Mouse (Mus musculus): Measurements from ENCODE around the gene Sun2.

Gene Sun2

DNA sequence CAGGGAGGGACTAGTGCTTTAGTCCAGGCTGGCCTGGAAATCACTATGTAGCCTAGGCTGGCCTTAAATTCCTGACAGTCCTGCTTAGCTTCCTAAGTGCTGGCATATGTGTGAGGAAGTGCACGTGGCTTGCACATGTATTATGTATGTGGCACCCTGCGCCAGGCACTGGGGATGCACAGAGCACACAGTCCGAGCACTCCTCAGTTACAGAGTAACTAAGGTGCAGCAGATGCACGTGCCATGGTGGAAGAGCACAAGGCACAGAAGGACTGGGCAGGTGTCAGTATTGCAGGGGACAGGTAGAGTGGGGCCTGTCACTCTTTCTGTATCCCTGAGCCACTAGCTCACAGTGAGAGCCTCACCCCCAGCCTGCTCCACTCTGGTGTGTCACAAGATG is 12.8 kb upstream of the Sun2 start:
- DNase-seq, result no peak

DNA sequence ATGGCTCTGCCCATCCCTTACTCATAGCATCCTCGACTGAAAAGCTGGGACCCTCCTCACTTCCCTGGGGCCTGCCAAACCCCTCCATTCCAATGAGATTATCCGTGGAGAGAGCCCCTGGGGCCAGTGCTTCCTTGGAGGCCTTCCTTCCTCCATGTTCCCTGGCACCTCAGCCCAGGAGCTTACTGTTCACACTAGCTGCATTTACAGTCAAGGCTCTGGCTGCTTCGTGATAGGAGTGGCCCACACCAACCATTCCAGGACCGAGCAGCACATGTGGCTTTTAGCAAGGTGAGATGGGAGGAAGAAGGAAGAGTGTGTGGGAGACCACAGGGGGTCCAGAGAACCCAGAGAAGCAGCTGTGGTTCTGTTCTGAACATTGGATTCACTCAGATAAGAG is 11.5 kb upstream of the Sun2 start:
- DNase-seq, result no peak

DNA sequence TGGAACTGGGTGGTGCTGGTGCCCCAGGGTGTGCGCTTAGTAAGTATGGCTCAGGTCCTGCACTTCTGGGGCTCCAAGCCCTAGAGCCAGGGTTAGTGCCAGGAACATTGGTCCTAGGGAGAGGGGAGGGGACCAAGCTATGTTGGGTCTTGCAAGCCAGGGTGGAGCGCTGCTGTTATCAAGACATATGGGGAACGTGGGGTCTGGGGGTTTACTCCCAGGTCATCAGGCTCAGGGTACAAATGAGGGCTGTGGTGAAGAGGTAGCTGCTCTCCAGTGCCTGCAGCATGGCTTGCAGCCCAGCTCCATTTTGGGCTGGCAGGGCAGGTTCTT is 11.1 kb upstream of the Sun2 start:
- DNase-seq, result peak; percentile 23

DNA sequence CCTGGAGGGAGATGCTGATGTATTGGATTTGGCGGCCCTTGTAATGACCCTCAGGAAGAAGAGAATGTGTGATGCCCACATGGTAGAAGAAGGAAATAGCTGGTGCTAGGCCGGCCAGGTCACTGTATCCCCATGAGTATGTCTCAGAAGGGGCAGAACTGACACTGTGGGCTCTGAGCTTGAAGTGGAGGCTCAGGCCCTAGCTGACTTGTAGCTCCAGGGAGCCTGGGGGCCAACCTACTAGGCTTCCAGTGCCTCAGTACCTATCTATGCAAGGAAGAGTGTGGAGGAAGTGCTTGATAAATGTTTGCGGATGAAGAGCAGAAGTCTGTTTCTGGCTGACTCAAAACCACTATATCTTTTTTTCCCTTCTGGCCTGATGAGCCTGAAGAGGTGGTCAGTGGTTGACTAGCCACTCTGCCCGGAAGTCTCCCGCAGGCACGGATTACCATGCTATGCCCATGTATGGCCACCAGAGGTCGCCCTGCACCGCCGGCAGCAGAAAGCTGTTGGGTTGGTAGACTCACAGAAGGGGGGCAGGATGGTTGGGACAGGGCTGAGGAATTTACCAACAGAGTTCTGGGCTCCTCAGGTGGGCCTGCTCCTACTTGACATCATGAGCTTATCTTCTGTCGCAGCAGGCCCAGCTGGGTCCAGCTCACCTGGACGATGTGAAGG is 10.5 kb upstream of the Sun2 start:
- peak; percentile 79 for DNase-seq

DNA sequence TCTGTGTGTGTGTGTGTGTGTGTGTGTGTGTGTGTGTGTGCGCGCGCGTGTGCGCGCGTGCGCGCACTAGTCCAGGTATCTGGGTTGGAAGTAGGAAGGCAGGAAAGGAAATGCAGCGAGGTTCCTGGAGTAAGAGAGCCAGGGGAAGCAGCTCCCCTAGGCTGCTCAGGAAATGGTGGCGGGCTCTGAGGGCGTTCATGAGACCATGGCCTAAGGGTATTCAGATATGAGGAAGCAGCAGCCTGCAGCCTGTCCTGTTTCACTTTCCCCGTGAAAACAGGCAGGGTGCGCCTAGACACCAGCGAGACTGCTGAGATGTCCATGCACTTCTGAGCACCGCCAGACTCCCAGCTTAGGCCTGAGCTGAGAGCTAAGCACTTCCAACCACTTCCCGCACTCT is 9.4 kb upstream of the Sun2 start:
- no peak for DNase-seq

DNA sequence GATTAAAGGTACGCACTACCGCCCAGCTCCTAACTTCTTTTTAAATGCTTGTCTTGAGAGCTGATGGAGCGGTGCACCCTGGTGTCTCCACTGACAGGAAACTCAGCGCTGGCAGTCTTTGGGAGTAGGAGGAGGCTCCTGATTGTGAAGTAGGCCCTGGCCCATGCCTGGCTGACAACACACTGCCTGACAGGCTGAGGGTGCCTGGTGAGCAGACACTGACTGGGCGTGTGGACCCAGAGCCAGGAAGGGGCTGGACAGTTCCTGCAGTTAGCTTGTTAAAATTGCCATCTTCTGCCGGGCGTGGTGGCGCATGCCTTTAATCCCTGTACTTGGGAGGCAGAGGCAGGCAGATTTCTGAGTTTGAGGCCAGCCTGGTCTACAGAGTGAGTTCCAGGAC is 7.9 kb upstream of the Sun2 start:
- no peak for DNase-seq

DNA sequence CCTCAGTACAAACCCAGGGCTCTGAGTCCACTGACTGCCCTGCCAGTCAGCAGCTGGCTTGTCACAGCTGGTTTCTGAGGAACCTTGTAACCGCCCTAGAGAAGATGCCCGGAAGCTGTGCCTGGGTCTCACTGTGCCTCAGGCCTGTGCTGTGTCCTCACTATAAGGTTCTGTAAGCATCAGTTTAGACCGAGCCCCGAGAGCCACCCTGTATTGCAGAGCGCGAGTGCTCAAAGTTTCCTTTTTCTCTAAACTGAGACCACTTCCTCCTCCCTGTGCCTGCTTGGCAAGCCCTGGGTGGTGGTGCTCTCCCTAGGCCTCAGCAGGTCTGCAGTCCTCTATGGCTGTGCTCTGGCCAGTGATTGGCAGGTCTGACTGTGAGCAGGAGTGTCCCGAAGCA is 6.8 kb upstream of the Sun2 start:
- no peak for DNase-seq

DNA sequence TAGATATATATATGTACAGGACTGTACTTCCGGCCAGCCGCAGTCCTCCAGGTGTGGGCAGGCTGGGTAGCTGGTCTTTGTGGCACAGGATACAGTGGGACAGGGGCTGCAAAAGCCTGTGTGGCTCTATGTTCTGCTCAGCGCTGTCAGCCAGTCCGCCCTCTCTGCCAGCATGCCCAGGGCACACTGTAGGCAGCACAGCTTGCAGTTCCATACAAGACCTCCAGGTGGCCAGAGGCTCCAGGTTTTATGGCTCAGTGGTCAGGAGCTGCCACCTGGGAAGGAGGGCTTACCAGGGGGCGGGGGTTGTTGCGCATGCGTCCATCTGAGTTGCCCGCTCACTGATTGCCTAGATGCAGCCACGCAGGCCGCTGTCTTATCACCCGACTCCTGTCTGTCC is 5.7 kb upstream of the Sun2 start:
- DNase-seq, result peak; percentile 71

DNA sequence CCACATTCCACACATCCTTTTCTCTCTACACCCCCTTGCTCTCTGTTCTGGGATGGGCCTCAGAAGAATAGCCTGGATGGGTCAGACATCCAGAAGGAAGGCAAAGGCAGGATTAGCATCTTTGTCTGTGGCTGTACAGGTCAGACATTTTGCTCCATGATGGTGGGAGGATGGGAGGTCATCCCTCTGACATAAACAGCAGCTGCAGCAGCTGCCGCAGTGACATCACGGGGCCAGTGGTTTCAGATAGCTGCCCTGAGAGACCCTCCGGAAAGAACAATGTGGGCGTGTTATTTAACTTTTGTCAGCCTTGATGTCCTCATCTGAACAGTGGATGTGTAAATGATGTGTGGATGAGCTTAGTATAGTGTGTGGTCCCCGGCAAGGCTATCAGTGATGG is 3.5 kb upstream of the Sun2 start:
- DNase-seq, result no peak

DNA sequence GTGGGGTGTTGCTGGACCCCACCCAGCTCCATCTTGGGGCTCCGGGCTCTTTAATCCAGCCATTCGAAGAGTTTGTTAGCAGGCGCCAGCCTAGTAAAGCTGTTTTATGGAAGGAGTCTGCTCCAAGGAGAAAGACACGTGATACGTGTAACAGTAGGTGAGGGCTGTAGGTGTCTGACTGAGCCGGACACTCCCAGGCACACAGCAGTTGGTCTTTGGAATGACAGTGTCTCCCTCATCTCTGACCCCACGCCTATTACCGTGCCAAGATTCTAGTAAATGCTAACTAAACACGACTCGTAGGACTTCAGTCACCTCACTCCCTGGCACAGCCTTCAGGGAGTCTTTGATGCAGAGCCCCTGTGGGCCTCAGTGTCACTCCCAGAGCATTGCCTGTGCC is 3.0 kb upstream of the Sun2 start:
- no peak for DNase-seq

DNA sequence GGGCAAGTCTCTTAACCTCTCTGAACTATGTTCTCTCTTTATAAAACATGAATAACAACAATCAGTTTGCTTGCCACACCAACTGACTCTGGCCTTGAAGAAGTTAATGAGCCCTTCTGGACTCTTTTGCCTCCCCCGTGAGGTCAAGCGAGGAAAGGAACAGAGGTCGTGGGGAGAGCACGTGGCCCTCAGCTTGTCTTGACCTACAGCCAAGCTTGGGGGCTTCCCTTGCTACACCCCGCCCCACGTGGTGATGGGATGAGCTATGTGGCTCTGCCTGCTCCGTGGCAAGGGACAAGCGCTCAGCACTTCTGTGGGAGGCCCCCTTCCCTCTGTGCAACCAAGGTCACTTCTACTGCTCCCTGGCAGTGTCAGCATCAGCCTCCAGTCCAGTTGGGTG is 2.4 kb upstream of the Sun2 start:
- DNase-seq, result no peak

DNA sequence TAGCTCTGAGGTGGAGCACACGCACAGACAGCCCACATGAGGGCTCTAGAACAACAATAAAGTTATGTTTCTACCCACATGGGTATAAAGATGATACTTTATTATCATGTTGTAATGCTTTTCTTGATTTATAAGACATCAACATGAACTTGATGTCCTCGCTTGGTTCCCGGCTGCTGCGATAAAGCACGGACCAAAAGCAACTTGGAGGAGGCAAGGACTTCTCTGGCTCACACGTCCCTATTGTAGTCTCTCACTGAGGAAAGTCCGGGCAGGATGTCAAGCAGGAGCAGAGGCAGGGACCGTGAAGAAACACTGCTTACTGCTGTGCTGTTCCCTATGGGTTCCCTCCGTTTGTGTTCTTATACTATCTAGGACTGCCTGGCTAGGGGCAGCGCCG is 1.7 kb upstream of the Sun2 start:
- DNase-seq, result no peak

DNA sequence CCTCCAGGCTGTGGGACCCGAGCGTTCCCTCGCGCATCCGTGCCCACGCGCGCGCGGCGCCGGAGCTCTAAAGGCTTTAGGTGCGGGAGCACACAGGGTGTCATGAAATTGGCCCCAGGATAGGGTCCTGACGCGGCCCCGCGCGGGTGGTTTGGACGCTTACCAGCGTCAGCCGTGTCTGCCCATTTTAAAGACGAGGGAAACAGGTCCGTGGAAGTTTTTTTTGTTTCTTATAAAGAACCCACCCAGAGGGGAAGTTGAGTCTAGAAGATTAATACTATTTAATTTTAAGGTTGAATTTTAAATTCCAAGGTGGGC is 329 bp upstream of the Sun2 start:
- no peak for DNase-seq

DNA sequence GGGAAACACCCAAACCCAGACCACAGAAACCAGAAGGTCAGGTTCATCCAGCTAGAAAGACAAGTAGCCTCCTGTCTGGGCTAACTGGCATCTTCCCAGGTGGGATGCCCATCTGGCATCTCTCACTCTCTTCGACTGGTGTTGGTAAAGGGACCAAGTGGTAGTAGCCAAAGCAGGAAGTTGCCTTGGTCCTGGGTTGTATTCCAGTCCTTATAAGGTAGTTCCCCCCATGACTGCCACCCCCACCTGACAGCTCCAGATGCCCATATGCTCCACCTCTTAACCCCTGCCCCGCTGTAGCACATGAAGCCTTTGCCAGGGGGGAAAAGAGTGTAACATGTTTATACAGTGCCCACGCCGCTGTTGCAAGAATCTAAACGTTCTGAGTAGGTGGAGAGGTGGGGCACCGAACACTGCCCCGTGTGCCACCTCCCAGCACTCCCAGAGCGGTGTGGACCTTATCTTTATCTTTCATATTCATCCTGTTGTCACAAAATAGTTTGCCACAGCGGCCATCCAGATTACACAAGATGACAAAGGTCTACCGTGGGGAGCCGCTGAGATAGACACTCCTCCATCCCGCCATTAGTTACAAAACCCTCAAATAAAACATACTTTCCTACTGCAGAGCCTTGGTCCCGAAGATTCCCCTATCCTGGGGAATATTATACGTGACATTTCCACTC is 1.0 kb downstream of the Sun2 start:
- DNase-seq, result peak; percentile 60

DNA sequence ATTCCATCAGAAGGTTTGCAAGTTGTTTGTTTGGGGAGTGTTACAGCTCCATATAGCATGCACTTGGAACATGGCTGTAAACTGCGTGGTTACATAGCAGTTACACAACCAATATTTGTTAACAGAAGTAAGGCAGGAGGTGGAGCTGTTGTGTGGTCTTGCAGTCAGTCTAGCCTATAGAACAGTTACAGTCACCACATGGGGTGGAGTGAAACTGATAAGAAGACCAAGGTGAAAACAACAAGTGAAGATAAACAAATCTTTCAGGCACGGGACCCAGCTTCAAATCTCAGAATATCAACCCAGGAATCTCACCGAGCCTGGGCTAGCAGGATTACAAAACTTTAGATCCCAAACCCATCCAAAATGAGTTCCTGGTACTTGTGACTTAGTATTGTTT is 1.6 kb downstream of the Sun2 start:
- DNase-seq, result no peak

DNA sequence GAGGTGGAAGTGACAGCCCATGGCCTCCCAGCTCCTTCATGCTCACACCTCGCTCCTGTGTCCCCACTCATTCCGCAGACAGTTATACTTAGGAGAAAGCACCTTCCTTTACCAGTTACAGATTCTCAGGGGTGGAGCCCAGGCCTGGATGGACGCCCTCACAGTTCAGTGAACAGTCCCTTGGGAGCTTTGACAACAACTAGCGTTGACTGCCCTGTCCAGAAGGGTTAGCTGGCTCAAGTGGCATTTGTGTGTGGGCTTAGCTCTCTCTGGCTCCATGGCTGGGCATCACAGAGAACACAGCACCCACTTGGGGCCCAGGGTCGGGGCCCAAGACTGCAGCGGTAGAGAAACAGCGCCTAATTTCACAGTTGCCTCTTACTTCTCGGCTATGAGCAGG is 8.0 kb downstream of the Sun2 start:
- DNase-seq, result no peak

DNA sequence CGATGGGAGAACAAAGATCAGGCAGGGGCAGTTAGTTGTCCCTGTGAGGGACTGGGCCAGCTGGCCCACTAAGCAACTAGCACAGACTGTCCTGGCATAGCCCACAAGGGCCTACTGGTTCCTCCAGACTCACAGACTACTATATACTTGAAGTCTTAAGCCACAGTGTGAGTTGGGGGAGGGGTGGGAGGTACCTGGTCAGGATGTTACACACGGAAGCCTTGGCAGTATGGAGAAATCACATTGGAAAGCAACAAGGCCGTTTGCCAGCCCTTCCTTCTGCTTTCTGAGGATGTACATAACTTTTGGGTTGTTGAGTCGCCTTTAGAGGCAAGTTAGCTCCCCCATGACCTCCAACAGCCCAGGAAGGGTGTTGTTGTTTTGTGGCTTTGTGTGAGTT is 8.7 kb downstream of the Sun2 start:
- DNase-seq, result no peak

DNA sequence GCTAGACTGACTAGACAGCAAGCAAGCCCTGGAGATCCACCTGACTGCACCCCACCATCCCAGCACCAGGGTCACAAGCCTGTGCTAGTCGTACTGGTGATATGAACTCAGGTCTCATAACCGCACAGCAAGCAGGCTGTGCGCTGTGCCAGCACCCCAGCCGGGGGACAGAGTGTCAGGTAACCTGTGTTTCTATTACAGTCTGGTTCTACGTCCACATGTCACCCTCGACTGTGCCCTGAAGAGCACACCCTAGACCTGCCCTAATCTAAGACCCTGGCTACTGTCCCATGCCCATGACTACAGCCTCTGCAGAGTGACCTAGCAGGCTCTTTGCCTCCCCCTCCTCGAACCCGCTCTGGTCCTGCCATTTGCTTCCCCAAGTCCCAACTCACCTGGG is 9.1 kb downstream of the Sun2 start:
- no peak for DNase-seq

DNA sequence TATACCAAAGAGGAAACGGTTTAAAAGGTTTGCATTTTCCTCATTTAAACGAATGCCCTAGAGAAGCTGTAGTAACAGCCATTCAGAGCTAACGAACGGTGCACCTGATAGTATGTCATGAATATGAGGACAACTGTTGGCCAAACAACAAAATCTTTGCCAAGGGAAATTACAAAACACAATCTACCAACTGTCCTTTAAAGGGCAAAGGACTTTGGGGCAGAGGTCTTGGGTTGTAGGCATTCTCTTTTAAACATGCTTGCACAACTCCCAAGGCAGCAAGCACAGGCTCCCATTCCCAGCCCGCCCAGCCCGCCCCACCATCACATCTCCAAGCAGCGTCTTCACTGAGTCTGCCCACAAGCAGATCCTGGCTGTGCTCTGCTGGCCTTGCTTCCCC is 10.8 kb downstream of the Sun2 start:
- no peak for DNase-seq

DNA sequence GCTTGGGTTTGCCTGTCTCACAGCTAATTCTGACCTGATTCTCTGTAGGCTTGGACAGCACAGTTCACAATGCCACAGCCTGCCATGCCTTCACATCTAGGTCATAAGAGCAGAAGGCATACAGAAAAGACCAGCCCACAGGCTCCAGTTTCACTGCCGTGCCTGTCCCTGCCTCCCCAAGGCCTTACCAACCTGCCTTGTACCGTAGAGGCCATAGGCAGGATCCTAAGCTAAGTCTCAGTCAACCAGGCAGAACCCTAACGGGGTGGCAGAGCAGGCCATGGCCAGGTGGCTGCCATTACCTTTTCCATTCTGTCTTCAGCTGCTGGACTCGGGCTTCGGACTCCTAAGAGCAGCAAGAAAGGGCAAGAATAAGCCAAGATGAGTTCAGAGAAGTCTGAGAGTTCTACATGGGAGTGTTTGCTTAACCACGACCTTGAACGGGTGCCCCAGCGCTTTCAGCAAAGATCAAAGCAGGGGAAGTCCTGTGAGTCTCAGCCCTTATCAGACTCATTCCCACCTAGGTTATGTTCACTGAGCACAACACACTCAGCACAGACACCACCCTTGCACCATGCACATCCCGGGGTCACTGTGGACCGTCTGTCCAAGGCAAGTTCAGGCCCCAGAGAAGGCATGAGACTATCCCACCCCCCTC is 13.5 kb downstream of the Sun2 start:
- no peak for DNase-seq

DNA sequence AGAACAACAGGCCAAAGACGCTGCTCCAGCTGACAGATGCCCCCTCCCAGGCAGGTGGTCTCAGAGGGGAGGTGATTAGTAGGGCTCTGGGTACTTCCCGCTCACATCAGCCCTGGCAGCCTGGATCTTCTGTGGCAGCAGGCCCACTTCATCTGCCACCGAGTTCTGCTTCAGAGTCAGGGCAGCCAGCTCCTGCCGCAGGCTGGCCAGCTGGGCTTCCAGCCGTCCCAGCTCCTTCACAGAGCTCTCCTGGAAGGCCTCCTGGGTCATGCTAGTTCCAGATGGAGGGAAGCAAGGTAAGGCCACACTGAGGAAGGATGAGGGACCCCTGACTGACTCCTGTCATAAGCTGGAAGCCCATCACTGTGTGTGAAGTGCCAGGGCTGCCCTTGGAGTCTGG is 14.0 kb downstream of the Sun2 start:
- no peak for DNase-seq

DNA sequence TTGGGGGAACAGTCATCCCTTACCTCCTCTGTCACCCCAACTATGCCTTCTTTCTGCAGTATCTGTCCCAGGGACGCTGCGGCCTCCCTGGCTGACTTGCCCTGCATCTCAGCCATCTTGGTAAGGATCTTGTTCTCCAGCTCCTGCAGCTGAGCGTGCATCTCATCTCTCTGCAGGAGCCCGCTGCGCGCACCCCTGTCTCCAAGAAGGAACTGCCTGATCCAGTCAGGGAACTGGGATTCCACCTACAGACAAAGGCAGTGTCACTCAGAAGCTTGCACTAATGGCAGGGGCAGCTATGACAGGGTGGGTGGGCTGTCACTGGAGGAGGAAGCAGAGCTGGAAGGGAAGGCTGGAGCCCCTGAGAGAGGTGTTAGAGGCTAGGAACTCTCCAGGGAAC is 14.5 kb downstream of the Sun2 start:
- DNase-seq, result no peak

DNA sequence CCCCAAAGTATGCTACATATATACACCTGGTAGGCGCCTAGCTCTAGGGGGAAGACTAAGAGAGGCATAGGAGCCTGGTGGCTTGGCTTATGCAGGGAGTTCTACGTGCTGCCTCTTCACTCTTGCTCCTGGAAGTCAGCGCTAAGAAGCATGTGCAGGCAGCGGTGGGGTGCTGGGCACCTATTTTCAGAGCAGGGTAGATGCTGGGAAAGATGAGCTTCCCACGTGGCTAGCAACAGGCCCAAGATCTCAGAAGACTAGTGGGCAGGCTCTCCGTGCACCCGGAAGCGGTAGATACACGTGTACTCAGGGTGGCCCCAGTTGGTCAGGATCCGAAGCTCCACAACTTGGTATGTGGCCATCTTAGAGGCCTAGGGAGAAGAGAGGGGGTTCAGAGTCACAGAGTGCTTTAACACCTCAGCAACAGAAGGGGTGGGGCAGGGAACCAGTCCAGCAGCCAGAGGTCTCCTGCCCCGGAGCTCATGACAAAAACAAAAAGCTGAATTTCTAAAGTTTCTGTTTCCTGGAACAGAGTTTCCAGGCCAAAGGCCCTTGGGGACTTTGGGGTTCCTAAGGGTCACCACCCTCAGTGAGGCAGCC is 17.0 kb downstream of the Sun2 start:
- DNase-seq, result no peak

DNA sequence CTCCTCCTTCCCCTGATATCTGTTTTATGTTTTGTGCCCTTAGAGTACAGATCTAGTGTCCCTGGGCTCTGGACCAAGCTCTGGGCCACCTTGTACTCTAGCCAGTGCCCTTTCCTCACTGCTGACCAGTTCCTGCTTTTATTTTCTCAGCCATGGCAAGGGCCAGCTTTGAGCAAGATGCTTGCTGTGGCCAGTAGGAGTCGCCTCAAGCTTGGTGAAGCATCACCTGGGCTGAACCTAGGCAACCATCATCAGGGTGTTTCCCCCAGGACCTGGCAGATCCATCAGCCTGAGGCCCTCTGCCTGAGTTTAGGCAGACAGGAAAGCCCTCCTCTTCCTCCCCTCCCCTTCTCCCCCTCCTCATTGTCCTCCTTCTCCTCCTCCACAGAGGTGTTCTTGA is 18.9 kb downstream of the Sun2 start:
- DNase-seq, result peak; percentile 68

DNA sequence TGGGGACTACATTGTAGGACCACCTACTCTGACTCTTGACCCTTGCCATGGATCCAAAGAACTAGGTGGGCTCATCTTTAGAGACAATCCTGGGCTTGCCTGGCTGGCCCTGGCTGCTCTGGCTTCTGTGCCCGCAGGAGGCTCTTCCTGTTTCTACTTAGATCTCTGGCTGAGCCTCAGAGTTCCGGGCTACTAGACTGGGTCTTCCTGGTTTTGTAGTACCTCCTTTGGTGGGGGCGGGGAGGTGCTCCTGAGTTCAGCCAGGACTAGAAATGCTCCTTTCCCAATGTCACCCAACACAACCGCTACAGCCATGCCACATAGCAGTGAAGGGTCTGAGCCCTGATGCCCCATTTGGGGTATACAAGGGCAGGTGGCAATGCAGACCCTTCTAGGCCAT is 21.5 kb downstream of the Sun2 start:
- no peak for DNase-seq
